Mouse (Mus musculus) gastrocnemius, postnatal 36 days (tissue): ENCODE data around the gene Cep128. TPM values are rescaled to one million over a fixed set of nuclear protein-coding genes. Genes with fewer than 3 reads are reported as not detected.

ENCODE experiments used
- DNase-seq, 2 experiments: peaks; one replicate each; pipeline ENCODE4 v3.0.0; 2022
- intact Hi-C: fragments of 180-260 bp; cut with DNase I; formaldehyde crosslinking; loops from one replicate; pipeline ENCODE4 v1.15.1; 2025
- total RNA-seq, 2 experiments: library from RNA; stranded (reverse); gene quantifications; 2 replicates each; pipeline ENCODE4 v1.2.3; 2021

Gene Cep128
- total RNA-seq, 2 experiments from 2014 or later, result 1.2 to 1.3 TPM

DNA sequence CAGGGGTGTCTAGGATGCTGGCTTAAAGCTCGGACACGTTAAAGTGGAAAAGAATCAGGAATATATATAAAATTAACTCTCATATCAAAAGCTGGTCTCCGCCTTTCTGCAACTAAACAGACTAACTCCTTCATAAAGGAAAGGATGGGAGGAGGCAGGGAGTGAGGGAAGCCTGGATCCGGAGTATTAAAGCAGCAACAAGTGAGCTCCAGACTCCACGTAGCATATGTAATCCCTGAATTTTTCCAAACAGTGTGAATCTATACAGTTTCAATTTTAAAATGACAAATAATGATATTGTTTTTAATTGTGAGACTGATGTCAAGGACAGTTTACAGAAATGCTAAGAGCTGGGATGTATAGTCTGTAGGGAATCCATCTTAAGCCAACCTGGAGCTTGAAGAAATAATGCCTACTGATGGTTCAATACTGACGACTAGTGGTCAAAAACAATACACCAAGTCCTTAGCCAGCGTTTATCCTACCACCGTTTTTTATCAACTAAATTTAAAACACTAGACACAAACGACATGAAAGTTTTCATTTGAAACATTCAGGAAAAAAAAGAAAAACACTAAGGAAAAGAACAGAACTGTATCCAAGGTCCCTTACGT lies 70.1 kb downstream of the Cep128 start:
- intact Hi-C loops, result loop anchor here (5.0 kb wide), 2 partner anchors 572 to 587 kb away; no protein-coding TSS in a partner anchor
- no peak for DNase-seq

DNA sequence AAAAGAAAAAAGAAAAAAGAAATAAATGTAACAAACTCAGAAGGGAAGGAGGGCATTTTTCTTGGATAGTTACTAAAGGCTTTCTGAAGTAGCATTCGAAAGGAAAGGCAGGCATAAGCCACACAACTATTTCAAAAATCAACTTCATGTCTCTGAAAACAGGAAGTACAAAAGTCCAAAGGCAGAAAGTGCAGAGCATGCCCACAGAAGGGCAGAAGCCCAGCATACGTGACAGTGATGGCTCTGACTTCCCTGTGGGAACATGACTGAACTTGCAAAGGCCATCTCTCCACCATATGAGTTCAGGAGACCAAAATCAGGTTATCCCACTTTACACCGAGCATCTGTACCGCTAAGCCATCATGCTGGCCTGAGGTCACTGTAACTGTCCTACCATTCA lies 71.6 kb downstream of the Cep128 start:
- DNase-seq, result no peak
- intact Hi-C loops, result loop anchor here (5.0 kb wide), 2 partner anchors 570 to 585 kb away; no protein-coding TSS in a partner anchor

DNA sequence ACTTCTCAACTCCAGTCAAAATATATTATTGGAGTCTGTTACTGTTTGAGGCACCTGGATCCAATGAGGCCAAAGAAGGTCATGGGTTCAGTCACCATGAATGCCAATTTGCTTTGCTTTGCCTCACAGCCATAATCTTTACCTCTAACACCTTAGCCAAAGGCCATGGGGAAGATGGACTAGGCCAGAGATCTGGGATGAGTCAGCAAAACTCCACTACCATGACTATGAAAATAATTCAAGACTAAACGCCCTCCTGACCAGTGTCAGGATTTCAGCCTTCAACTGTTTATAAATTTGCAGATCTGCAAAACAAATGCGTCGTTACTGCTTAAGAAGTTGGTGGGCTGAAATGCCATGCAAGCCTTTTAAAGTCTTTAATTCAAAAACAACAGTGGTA lies 76.5 kb downstream of the Cep128 start:
- DNase-seq, result no peak
- intact Hi-C loops, result no loop called here

DNA sequence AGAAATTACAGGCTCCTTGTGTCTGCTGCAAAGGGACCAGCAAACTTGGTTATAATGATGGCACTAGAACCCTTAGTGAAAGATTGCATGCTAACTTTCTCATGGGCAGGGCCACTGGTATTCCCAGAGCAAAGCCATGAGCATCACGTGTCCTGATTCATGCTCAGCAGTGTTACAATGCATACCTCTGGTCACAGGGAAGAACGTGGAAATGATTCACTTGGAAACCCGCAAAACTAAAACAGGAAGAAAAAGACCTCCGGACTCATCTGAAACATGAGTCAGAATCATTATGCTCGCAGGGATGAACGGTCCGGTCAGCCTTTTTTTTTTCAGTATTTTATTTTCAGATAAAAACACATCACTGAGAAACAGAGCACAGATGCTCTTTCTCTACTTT lies 78.4 kb downstream of the Cep128 start:
- no peak for DNase-seq
- intact Hi-C loops, result no loop called here

DNA sequence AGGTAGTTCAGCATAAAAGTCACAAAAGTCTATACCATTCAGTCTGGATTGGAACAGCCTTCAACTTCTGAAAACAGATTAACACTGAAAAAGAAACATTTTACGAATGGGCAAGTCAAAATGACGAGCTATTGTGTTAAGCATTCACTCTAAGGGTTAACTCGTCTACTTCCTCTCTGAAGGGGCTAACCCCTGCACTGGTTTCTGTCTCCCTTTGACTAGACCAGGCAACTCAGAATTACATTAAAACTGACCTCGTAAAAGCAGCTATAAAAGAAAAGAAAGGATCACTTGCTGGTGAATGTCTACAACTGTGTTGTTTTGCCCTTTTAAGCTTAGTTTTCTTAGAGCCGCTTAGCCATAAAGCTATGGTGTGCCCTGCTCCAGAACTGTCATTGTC lies 79.2 kb downstream of the Cep128 start:
- no peak for DNase-seq
- intact Hi-C loops, result no loop called here

DNA sequence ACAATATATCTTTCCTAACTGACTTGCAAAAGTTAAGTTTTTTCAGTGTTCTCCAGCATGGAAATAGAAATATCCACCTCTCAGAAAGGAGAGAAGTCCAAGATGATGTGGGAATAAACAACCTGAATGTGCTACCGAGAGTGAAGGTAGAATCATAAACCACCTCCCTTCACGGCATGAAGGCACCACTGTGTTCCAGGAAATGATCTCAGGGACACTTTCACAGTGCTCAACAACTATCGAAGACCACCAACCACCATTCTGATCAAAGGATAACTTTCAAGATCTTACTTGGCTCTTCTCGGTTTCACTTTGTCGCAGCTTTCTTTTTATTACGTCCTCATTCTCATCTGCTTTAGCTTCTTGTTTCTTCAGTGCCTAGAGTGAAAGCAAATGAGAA lies 85.5 kb downstream of the Cep128 start:
- intact Hi-C loops, result no loop called here

DNA sequence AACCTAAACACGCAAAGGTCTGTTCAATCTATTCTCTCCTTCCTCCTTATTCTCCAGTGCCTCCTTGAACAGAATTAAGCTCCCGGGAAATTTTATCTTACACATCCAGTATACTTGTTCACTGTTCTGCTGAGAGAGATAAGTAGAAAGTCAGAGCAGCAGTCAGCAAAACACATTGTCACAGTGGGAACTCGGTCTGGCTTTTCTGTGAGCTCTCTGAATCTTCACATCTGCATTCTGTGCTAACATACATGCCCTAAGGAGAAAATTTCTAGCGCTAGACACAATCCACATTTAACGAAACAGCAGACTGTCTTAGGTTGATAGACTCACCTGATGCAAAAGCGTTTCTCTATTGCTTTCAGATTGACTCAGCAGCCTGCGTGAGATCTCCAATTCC lies 88.3 kb downstream of the Cep128 start:
- DNase-seq, result no peak
- intact Hi-C loops, result no loop called here

More for the DNA sequence above, 85.5 kb downstream of the Cep128 start:
- no peak for DNase-seq

DNA sequence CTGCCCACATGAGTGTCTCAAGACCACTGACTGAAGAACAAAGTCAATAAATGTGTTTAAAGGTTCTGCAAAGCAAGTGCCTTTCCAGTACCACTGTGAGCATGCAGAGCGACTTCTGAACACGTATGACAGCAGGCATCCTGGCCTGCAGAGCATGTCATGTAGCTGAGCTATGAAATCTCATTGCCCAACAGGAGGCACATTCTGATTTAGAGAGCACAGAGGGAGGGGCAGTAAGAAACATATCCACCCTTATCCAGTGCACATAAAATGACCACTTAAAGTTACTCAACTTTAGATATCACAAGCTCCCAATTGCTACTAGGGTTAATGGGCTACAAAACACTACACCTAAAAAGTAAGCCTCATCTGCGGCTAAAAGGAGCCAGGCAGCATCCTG lies 88.8 kb downstream of the Cep128 start:
- intact Hi-C loops, result no loop called here
- no peak for DNase-seq

DNA sequence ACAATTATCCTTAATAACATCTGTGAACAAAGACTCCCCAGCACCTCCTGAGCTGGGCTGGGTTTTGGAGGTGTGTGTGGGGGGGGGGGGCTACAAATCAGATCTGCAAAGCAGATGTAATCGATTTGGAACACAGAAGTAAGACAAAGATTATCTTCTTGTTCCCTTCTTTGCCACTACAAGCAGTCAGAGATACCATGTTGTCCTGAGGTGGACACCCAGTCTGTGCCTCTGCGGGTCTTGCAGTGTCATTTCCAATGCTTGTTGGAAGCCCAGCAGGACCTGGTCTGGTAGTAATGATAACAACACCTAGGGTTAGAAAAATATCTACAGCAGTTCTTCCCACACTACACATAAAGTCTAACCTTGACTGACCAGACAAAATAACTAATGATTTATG lies 110.3 kb downstream of the Cep128 start:
- intact Hi-C loops, result no loop called here
- DNase-seq, result no peak

DNA sequence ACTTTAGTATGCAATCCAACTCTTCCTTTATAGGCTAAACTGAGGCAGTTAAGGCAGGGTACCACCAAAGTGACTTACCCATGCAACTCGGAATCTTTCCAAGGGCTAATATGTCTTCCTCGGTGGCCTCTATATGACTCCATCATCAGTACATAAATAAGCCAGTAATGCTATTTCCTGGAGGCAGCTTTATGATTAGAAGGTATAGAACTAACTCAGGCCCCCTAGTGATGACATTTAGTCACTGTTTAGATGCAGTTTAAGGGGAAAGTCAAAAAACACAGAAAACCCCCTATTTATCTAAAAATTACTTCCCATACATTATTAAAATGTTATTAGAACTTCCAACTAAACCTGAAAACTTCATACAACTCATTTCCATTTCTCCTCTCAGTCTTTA lies 114.6 kb downstream of the Cep128 start:
- DNase-seq, result no peak
- intact Hi-C loops, result no loop called here

DNA sequence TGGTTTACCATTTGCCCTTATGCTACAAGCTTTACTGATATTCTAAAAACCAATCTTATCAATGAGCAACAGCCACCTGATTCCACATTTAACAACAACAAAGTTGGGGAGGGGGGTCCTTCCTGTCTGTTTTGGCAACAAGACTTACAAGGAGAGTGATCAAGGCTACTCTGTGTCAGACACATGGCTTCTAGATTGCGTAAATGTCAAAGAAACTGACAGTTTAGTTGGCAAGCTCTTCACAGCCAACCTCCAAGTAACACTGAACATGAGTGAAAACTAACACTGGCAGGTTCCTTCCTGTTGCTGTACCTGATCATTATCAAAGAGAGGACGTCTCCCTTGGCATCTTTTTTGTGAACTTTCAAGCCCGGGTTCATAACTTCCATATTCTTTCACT lies 115.2 kb downstream of the Cep128 start:
- no peak for DNase-seq
- intact Hi-C loops, result no loop called here

DNA sequence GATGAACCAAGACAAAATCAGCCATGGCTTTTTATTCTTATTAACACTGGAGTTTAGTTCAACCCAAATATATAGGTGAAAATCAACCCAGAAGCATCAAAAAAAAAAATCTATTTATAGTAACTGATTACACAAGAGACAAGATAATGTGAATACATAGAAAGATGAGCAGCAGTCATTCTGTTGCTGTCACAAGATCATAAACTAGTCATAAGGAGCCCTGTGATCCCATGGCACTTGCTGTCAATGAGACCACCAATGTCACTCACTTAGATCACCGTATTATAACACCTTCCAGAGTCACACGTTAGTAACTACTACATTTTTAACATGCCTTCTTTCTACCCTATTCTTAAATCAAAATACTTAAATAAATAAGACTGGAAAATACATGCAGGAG lies 118.2 kb downstream of the Cep128 start:
- no peak for DNase-seq
- intact Hi-C loops, result no loop called here

DNA sequence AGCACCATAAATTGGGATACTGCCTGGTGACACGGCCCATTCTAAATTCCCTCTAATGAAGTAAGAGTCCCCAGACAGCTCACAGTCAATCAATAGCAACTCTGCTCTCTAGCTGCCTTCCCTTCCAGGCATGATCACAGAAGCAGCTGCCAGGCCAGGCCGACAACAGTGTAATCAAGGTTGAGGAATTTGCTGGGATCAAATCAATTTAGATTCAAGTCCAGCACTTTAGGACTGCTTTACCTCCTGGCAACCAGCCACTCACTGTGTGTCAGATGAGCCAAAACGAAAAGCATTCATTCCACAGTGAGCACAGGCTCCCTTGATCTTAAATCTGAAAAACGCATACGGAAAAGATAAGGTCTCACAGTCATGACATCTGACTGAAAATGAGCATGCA lies 118.7 kb downstream of the Cep128 start:
- intact Hi-C loops, result no loop called here
- no peak for DNase-seq

DNA sequence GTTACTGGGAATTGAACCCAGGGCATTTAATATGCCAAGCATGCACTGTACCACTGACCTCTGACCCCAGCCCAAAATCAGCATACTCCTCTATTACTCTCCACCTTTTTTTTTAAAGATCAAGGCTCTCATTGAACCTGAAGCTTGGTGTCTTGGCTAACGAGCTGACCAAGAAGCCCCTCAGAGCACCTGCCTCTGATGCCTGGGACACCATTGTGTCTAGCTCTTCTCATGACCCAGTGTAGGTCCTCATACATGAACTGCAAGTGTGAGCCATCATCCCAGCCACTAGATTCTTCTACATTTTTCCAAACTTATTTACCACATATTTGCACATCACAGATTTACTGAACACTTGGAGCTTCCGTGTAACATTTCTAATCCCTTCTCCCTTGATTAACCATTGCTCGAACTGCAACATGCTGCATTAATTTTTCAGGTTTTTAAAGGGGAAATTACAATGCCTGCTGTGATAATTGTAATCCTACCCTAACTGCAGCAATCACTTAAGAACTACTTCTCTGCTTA lies 119.3 kb downstream of the Cep128 start:
- intact Hi-C loops, result no loop called here
- no peak for DNase-seq

DNA sequence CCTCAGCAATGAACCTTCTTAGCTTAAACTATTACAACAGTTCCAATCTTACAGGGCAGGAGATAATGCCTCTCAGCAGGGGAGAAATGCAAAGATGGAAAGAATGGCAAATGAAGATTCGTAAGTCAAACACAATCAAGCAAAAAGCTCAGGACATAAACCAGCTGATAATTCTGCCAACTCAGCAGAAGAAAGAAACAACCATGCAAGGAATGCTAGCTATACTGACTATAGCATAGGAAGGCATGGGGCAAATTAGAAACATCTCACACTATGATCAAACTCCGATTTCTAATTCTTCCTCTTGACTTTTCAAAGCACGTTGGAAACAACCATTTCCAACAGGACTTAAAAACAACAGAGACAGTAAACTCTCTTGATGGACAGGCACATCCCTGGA lies 120.5 kb downstream of the Cep128 start:
- DNase-seq, result no peak
- intact Hi-C loops, result no loop called here

DNA sequence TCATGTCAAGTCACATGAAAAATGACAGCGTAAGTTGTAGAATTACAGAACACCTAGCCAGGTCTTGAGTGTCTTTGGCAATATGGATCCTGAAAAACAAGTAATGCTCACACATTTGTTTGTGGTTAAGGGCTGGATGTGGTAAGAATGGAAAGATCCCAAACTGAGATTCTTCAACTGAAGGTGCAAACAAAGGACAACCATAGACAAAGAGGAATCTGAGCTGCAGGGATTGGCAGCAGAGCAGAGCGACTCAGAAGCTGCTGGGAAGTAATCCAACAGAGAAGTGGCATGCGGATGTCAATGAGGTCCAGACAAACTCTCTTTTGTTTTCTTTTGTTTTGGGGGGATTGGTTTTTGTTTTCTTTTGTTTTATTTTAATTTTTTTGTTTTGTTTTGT lies 121.4 kb downstream of the Cep128 start:
- intact Hi-C loops, result no loop called here
- DNase-seq, result no peak

DNA sequence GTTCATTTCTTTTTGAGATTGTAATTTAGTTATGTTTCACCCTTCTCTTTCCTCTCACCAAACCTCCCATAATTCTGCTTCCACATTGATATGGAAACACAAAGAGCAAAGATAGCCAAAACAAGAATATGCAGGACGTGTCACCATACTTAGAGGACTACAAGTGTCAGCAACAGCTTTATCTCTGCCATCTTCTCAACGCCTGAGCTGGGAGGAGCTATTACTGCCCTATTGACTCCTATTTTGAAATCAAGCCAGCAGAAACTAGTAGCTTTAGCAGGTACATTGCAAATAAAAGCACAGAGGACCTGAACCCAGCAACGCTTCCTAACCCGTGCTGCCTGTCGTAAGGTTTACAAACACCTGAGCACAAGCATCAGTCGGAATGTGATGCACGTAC lies 127.9 kb downstream of the Cep128 start:
- intact Hi-C loops, result no loop called here
- no peak for DNase-seq

DNA sequence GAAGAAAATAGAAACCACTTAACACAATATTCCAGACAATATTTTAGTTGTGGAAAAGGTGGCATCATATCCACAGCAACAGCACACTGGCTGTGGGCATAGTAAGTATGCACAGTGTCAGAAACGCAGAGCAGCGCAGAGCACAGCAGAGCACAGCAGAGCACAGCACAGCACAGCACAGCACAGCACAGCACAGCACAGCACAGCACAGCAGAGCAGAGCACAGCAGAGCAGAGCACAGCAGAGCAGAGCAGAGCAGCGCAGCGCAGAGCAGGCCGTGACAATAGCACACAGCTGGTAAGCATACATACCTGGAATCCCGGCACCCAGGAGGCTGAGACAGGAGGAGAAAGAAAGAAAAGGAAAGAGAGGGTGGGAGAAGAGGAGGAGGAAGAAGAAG lies 129.4 kb downstream of the Cep128 start:
- DNase-seq, result no peak
- intact Hi-C loops, result no loop called here

DNA sequence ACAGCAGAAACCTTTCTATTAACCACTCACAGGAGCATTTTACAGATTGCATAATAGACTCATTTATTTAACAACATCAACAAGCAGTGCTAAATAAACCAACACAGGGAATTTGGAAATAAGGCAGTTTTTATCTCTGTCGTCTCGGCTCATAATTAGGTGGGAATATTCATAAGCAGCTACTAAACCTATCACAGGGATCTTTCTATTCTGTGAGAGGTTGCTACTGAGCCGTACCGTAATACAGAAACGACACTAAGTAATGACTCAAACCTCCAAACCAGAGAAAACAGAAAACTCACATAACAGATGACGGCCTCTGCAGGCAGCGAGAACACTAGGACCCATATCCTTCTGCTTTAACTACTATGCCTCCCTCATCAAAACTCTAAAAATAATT lies 163.6 kb downstream of the Cep128 start:
- intact Hi-C loops, result no loop called here
- no peak for DNase-seq

DNA sequence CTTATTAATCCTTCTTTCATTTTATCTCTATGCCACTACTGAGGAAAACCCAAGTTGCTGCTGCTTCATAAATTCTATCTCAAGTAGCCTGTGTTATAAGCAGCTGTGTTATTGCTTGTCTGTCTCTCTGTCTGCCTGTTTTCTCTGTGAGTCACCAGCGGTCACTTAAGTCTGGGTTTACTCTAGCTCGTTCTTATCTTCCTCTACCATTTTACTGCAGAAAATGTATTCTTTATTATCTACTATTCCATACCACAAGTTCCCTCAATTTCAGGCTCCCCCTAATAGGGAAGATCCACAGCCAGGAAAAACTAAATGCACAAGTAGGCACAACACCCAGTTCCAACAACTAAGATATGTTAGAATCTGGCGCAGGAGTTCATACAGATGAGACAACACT lies 178.7 kb downstream of the Cep128 start:
- intact Hi-C loops, result no loop called here
- no peak for DNase-seq

DNA sequence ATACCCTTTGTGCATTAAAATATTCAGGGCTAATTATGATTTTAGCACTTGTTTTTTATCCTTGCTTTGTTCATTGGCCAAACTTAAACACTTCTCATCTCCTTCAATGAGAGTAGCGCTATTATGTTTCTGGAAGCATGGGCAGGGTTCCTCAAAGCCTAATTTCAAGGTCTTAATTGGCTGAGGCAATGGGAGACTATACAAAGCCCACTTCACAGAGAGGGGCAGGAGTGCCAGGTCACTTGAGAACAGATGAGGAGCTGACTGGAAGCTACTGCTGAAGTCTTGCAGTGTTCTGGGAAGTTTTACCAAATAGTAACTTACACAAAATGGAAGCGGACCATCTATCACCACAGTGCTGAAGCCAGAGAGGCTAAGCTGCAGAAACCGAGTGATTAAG lies 179.9 kb downstream of the Cep128 start:
- intact Hi-C loops, result no loop called here

DNA sequence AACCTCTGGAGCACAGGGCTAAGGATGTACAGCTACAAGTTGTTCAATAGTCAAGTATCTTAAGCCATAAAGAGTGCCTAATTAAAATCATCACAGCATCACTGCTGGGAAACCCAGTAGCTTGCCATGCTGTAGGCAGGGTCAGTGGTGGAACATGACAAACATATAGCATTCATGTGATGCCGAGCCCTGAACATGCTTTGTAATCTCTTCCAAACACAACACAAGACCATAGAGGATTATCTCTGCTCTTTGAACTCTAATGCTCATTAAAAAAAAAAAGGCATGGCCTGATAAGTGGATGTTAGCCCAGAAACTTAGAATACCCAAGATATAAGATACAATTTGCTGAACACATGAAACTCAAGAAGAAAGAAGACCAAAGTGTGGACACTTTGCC lies 181.7 kb downstream of the Cep128 start:
- intact Hi-C loops, result no loop called here
- DNase-seq, result no peak

More for the DNA sequence above, 179.9 kb downstream of the Cep128 start:
- DNase-seq, result no peak

DNA sequence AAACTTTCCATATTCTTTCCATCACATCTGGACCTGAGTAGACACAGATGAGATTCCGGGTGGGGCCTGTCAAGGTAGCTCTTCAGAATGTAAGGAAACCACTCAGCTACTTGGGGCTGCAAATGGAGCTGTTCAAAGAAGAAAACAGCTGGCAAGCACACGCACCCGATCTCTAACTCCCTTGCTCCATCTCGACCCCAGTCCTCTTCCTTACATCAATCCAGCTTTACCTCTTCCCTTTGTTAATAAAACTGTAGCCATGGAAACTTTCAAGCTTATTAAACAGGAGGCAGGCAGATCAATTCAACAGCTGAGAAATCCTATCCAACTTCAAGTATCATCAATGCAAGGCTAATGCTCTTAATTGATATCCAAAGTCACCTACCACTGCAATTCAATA lies 195.1 kb downstream of the Cep128 start:
- intact Hi-C loops, result no loop called here
- no peak for DNase-seq
